Mouse (Mus musculus) erythroblast, embryonic 14.5 days (primary cell): ENCODE data around the gene Wdr41.

Experiments used
- GATA1 ChIP-seq: IDR thresholded peaks from 2 replicates; pipeline ENCODE4 v1.6.1; 2012; ENCODE audit warnings: low read length, inconsistent platforms, mixed read lengths
- TAL1 ChIP-seq: IDR thresholded peaks from 3 replicates; pipeline ENCODE4 v1.6.1; 2012; ENCODE audit warnings: low read length, inconsistent platforms, mixed read lengths

GRCm38 (mm10) chr13:95034715-95035114, 58.6 kb downstream of the Wdr41 start:
- TF ChIP-seq GATA1 (no peak), TAL1 (no peak)
